Mouse (Mus musculus): Measurements from ENCODE around the gene Onecut3.
A peak's percentile ranks its signal among the peaks of the same experiment; 100 is the strongest.

Onecut3 gene

DNA sequence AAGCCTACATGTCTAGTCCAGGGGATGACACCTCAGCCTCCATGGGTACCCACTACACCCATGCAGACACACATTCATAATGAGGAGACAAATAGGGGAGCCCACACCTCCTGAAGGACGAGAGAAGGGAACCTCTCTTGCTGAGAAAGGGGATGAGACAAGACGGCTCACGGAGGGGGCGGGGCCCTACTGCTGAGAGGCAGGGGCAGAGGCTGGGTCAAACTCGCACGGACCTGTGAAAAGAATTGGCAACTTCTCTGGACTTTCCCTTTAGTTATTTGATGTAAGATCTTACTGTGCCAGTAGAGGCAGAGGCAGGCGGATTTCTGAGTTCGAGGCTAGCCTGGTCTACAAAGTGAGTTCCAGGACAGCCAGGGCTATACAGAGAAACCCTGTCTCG, 57.7 kb downstream of the Onecut3 start:
- no peak for DNase-seq (ENCODE audit: low read depth, low spot score)

GRCm38 (mm10) chr10:80553575-80553974, 58.9 kb downstream of the Onecut3 start:
- no peak for DNase-seq (ENCODE audit: low read depth, low spot score)

- DNase-seq (ENCODE audit: low read depth, low spot score): no peak
Observed at GRCm38 (mm10) chr10:80553997-80554396, 59.4 kb downstream of the Onecut3 start.

GRCm38 (mm10) chr10:80557346-80557965, 62.8 kb downstream of the Onecut3 start:
- DNase-seq (ENCODE audit: low read depth, low spot score): no peak

GRCm38 (mm10) chr10:80559431-80559830, 64.8 kb downstream of the Onecut3 start:
- DNase-seq (ENCODE audit: low read depth, low spot score): no peak

GRCm38 (mm10) chr10:80560621-80561020, 66.0 kb downstream of the Onecut3 start:
- DNase-seq (ENCODE audit: low read depth, low spot score): no peak

- DNase-seq (ENCODE audit: low read depth, low spot score): peak; percentile 95
Observed at GRCm38 (mm10) chr10:80561116-80561944, 66.7 kb downstream of the Onecut3 start, which contains the start of gene Rexo1. Gene Rexo1 (minus strand): TSS chr10:80561560.

DNA sequence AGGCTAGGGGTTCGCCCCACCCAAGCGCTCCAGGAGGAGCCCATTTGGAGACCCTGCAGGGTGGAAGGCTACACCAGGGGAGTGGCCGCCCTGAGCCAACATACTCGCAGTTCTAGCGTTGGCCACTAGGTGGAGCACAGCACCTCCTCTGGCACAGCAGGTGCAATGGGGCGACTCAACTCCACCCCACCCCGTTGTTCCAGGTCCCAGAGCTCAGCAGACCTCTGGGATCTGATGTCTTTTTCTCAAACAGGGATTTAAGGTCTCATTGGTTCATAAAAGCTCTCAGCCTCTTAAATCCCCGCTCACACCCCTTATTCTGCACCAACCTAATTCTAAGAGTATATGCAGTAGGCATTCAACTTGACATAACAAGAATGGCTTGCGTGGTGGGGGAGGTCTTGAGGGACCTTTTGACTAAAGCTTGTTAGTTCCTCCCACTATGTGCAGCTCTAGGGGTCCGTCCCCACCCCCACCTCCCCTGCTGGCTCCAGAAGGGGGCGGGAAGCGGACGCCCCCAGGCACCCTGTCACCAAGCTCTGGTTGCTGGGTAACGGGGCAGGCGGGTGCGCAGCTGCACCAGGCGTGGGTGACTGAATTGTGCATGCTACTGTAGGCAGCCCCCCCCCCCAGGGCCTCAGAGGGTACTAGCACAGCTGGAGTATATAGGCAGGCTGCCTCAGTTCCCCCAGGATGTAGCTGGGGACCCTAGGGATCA, 71.9 kb downstream of the Onecut3 start:
- peak; percentile 77 for DNase-seq (ENCODE audit: low read depth, low spot score)

Data from telencephalon, adult 2 months (tissue).